Mouse (Mus musculus) C2C12 (cell line): ENCODE results near the gene Tctex1d1. TPM values are rescaled to one million over a fixed set of nuclear protein-coding genes. Genes with fewer than 3 reads are reported as not detected.

Experiments used
- H3K27me3 ChIP-seq: one replicate; pipeline ENCODE4 v1.6.1; 2011; ENCODE audit not compliant: control insufficient read depth, insufficient read depth, insufficient read length
- H3K36me3 ChIP-seq: one replicate; pipeline ENCODE4 v1.6.1; 2011; ENCODE audit not compliant: control insufficient read depth, insufficient read depth
- H3K4me3 ChIP-seq: one replicate; pipeline ENCODE4 v1.5.1; 2011; ENCODE audit warnings: mild to moderate bottlenecking, control low read depth; ENCODE audit not compliant: poor library complexity, insufficient read depth, severe bottlenecking
- H3K79me2 ChIP-seq: one replicate; pipeline ENCODE4 v1.6.1; 2011; ENCODE audit not compliant: control insufficient read depth, insufficient read depth
- H3K79me3 ChIP-seq: one replicate; pipeline ENCODE4 v1.6.1; 2011; ENCODE audit warnings: low read depth, control low read depth
- H3ac ChIP-seq: one replicate; pipeline ENCODE3; 2011; ENCODE audit warnings: low read depth; ENCODE audit not compliant: control insufficient read depth, insufficient read length
- CEBPB ChIP-seq: IDR thresholded peaks from one replicate; pipeline ENCODE4 v1.6.1; 2011; ENCODE audit warnings: low read depth, mild to moderate bottlenecking, control low read depth, moderate library complexity
- CTCF ChIP-seq: IDR thresholded peaks from one replicate; pipeline ENCODE4 v1.5.1; 2011; ENCODE audit not compliant: control insufficient read depth, insufficient read depth, insufficient read length
- FOSL1 ChIP-seq: IDR thresholded peaks from one replicate; pipeline ENCODE4 v1.8.0; 2011; ENCODE audit warnings: mild to moderate bottlenecking, low read length; ENCODE audit not compliant: poor library complexity, insufficient read depth, severe bottlenecking
- MAX ChIP-seq: IDR thresholded peaks from one replicate; pipeline ENCODE4 v1.6.1; 2011; ENCODE audit warnings: mild to moderate bottlenecking, control low read depth
- MYOD1 ChIP-seq: IDR thresholded peaks from one replicate; pipeline ENCODE4 v1.6.1; 2011; ENCODE audit warnings: low read depth; ENCODE audit not compliant: control insufficient read depth, insufficient read length
- MYOG ChIP-seq: IDR thresholded peaks from one replicate; pipeline ENCODE4 v1.6.1; 2011; ENCODE audit not compliant: control insufficient read depth, insufficient read length; ENCODE audit errors: extremely low read depth
- USF1 ChIP-seq: IDR thresholded peaks from one replicate; pipeline ENCODE4 v1.6.1; 2011; ENCODE audit warnings: low read depth, mild to moderate bottlenecking, control low read depth, moderate library complexity
- polyA plus RNA-seq: library from polyadenylated mRNA; unstranded; fragments of >200 nt; fragmentation: generic; extraction: Trizol; gene quantifications from one replicate; pipeline ENCODE4 v1.2.1, GENCODE M21; 2012; ENCODE audit warnings: missing spikeins

Tctex1d1 gene
- polyA plus RNA-seq, 1 experiment: not detected

GRCm38 (mm10) chr4:103006266-103006665, 27.9 kb downstream of the Tctex1d1 start:
- Histone ChIP-seq H3K79me3 (no peaks in the 10 kb centered on the region), H3K4me3 (no peak overlapping the region), H3ac (no peak overlapping the region), H3K27me3 (no peaks in the 10 kb centered on the region), H3K79me2 (no peaks in the 10 kb centered on the region), H3K36me3 (no peaks in the 10 kb centered on the region)
- TF ChIP-seq CTCF (no peak), MAX (no peak), MYOG (no peak), USF1 (no peak), MYOD1 (no peak), FOSL1 (no peak), CEBPB (no peak)

DNA sequence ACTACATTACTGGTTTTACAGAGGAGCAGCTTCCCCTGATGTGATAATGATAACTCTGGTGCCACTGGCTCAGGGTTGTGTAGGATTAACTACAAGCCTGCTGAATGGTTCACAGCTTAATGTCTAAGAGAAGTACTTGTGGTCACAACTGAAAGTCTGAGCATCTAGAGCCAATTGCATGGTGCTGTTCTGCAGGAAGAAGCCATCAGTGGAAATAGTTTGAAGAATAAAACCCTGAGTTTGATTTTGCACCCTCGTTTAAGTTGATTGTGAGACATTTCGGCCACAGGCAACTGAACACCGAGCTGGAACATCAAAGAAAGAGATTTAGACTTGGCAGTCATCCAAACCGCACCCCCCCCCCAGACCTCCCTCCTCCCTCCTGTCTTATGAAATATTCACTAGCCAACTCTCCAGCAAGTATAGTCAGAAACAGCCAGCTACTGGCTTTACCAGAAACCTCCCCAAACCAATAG, 28.6 kb downstream of the Tctex1d1 start:
- H3K79me3 ChIP-seq: no peaks in the 10 kb centered on the region
- TF ChIP-seq FOSL1: no peak
- H3ac ChIP-seq: no peak overlapping the region
- no peaks in the 10 kb centered on the region for H3K79me2 ChIP-seq
- no peak overlapping the region for H3K4me3 ChIP-seq
- peaks cover 3% of the 10 kb centered on the region for H3K27me3 ChIP-seq
- H3K36me3 ChIP-seq: no peaks in the 10 kb centered on the region

DNA sequence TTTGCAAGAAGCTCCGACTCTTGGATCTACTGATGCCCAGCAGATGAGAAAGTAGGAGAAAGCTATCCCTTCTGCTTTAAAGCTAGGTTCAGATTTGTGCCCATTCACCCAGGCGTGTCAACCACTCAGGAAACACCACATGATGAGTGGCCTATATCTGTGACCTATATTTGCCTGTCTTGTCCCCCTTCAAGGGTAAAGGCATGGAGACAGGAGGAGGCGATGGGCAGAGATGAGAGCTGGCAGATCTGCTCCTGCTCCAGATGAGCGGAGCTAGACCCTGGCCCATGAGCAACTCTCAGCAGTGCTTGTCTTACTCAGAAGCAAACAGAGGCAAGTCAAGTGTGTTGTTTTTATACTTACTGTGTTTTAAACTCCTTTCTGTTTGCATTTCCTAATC, 32.3 kb downstream of the Tctex1d1 start:
- H3K4me3 ChIP-seq: no peak overlapping the region
- H3K27me3 ChIP-seq: peaks cover 3% of the 10 kb centered on the region
- H3ac ChIP-seq: no peak overlapping the region
- TF ChIP-seq MAX (no peak), USF1 (no peak), FOSL1 (no peak), MYOG (no peak), CEBPB (no peak), CTCF (no peak), MYOD1 (no peak)
- H3K79me3 ChIP-seq: no peaks in the 10 kb centered on the region
- H3K36me3 ChIP-seq: no peaks in the 10 kb centered on the region
- no peaks in the 10 kb centered on the region for H3K79me2 ChIP-seq

DNA sequence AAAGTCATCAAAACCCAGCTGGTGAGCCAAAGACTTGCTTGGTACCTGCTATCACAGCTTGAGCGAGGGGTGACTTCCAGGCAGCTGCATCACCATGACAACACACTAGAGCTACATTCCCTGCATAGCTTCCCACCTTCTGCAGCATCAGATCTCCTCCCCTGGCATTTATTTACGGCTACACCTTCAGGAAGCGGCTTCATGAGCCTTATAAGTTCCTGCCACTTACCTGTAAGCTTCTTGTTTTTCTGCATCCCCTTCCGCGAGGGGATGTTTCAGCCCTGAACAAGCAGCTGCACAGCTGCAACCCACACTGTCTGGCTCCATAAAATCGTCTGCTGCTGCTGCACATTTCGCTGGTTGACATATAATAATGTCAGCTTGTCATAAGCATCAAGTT, 33.4 kb downstream of the Tctex1d1 start:
- Histone ChIP-seq H3K79me2 (no peaks in the 10 kb centered on the region), H3K27me3 (peaks cover 3% of the 10 kb centered on the region), H3ac (no peak overlapping the region), H3K79me3 (no peaks in the 10 kb centered on the region), H3K36me3 (no peaks in the 10 kb centered on the region), H3K4me3 (no peak overlapping the region)
- TF ChIP-seq FOSL1: no peak
- TF ChIP-seq CEBPB: no peak
- TF ChIP-seq MYOD1: no peak
- no peak for TF ChIP-seq MYOG
- no peak for TF ChIP-seq MAX
- no peak for TF ChIP-seq CTCF
- no peak for TF ChIP-seq USF1

GRCm38 (mm10) chr4:103013490-103013889, 35.1 kb downstream of the Tctex1d1 start:
- Histone ChIP-seq H3K4me3 (no peak overlapping the region), H3K79me3 (no peaks in the 10 kb centered on the region), H3K36me3 (no peaks in the 10 kb centered on the region), H3K79me2 (no peaks in the 10 kb centered on the region), H3K27me3 (peaks cover 3% of the 10 kb centered on the region), H3ac (no peak overlapping the region)
- TF ChIP-seq MAX: no peak
- TF ChIP-seq USF1: no peak
- no peak for TF ChIP-seq CTCF
- TF ChIP-seq FOSL1: no peak
- no peak for TF ChIP-seq MYOD1
- no peak for TF ChIP-seq MYOG
- TF ChIP-seq CEBPB: no peak

- no peak within 1 kb of the TSS for H3ac ChIP-seq
- no peaks in the 10 kb centered on the region for H3K36me3 ChIP-seq
- H3K4me3 ChIP-seq: no peak within 1 kb of the TSS
- H3K27me3 ChIP-seq: no peaks in the 10 kb centered on the region
- H3K79me2 ChIP-seq: no peaks in the 10 kb centered on the region
- no peak for TF ChIP-seq CEBPB
- no peak for TF ChIP-seq FOSL1
- TF ChIP-seq USF1: no peak
- no peak for TF ChIP-seq MYOD1
- no peak for TF ChIP-seq MAX
- no peak for TF ChIP-seq MYOG
- no peak for TF ChIP-seq CTCF
- H3K79me3 ChIP-seq: no peaks in the 10 kb centered on the region
These were observed 48.2 kb downstream of the Tctex1d1 start, which contains the start of gene Insl5 for GRCm38 (mm10) chr4:103026621-103027020. Gene Insl5 (minus strand): TSS chr4:103026842.
